Mouse (Mus musculus) hindbrain, postnatal 0 days (tissue): ENCODE data around the gene Armc12. TPM values are rescaled to one million over a fixed set of nuclear protein-coding genes. Genes with fewer than 3 reads are reported as not detected.

Source experiments
- ATAC-seq: fragments of 200-750 bp; cut with Nextera tagmentation; 2 replicates; pipeline ENCODE4 v1.8.0; 2017; ENCODE audit warnings: mild to moderate bottlenecking, moderate TSS enrichment, moderate library complexity
- DNase-seq: peaks from one replicate; pipeline ENCODE4 v3.0.0-alpha.2; 2015; ENCODE audit warnings: low spot score
- H3K27ac ChIP-seq: fragments of 300-500 bp; sonication (generic); 2 replicates; pipeline ENCODE4 v1.5.1; 2014; ENCODE audit warnings: mild to moderate bottlenecking
- H3K27me3 ChIP-seq: fragments of 300-500 bp; sonication (generic); 2 replicates; pipeline ENCODE4 v1.6.1; 2014; ENCODE audit warnings: low read length, mixed read lengths; ENCODE audit not compliant: insufficient read depth
- H3K36me3 ChIP-seq: fragments of 300-500 bp; sonication (generic); 2 replicates; pipeline ENCODE4 v1.6.1; 2014; ENCODE audit warnings: low read length, mixed read lengths; ENCODE audit not compliant: insufficient read depth
- H3K4me1 ChIP-seq: fragments of 300-500 bp; sonication (generic); 2 replicates; pipeline ENCODE4 v1.6.1; 2014; ENCODE audit warnings: antibody characterized with exemption, low read length, mixed read lengths; ENCODE audit not compliant: insufficient read depth
- H3K4me2 ChIP-seq: fragments of 300-500 bp; sonication (generic); 2 replicates; pipeline ENCODE4 v1.6.1; 2014; ENCODE audit warnings: low read depth, mild to moderate bottlenecking, low read length, moderate library complexity, mixed read lengths
- H3K4me3 ChIP-seq: fragments of 300-500 bp; sonication (generic); 2 replicates; pipeline ENCODE4 v1.5.1; 2014; ENCODE audit warnings: low read length
- H3K9ac ChIP-seq: fragments of 300-500 bp; sonication (generic); replicated peaks from 2 replicates; pipeline ENCODE4 v1.6.1; 2014; ENCODE audit warnings: mild to moderate bottlenecking, low read length, moderate library complexity, mixed read lengths
- H3K9me3 ChIP-seq: fragments of 300-500 bp; sonication (generic); 2 replicates; pipeline ENCODE4 v1.6.1; 2016; ENCODE audit warnings: low read length, mixed read lengths
- CTCF ChIP-seq: IDR thresholded peaks from 2 replicates; pipeline ENCODE4 v1.5.1; 2016; ENCODE audit warnings: antibody characterized with exemption, control low read depth, low read depth
- WGBS: fragments of 180-500 bp; shearing (Covaris S2); extraction: QIAGEN DNeasy Blood & Tissue Kit; methylation state at CpG from one replicate; pipeline ENCODE4 v1.1.7; 2014; 5-methylcytosine and 5-hydroxymethylcytosine counted together
- polyA plus RNA-seq: library from polyadenylated mRNA; unstranded; fragments of >200 nt; fragmentation: Nextera tagmentation; extraction: Ambion mirVana; gene quantifications from 2 replicates; pipeline ENCODE4 v1.2.1, GENCODE M21; 2015
- total RNA-seq: library from RNA; depleted of rRNA; stranded (reverse); fragments of >200 nt; gene quantifications from 2 replicates; pipeline ENCODE4 v1.2.3, GENCODE M21; 2014

The Armc12 gene
- total and polyA plus RNA-seq, 2 experiments from 2014 or later: not detected

DNA sequence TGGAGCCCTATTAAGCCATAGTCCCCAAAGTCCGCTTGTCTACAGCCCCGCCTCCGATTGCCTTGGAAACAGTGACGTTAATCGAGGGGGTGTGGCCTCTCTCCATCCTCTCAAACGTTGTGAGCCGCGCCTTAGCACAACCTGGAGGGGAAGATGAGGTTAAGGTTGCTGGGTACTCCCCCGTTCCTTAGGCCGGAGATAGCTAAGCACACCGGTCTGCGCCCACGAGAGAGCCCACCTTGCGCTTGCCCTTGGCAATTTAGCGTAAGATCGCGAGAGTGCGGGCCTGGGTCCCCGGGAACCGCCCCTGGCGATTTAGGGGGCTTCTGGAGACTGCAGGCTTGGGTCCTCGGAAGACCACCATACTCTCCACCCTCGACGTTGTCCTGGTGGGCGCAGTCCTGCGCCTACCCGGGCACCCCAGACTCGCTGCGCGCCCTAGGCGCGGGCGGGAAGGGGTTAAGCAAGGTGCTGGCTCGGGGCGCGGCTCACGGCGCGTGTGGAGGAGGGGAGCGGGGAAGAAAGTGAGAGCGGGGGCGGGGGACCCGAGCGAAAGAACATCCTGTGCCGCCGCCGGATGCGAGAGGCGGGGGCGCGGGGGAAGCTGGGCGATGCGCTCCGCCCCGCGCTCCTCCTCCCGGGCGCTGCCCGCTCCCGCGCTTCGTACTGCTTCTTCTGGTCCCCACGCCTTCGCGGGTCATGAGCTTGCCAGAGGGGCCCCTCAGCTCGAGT, 7.8 kb upstream of the Armc12 start:
- H3K36me3 ChIP-seq: no peaks in the 10 kb centered on the region
- peak; percentile 92 for DNase-seq
- peak overlapping the region; percentile 95 for H3K27ac ChIP-seq
- peak overlapping the region; percentile 73 for H3K4me3 ChIP-seq
- H3K4me2 ChIP-seq: peak overlapping the region; percentile 84
- no peak for TF ChIP-seq CTCF
- ATAC-seq: peak; percentile 77
- no peaks in the 10 kb centered on the region for H3K27me3 ChIP-seq
- H3K4me1 ChIP-seq: peaks cover 11% of the 10 kb centered on the region; the same call in 1 of the 2 replicates
- no peaks in the 10 kb centered on the region for H3K9me3 ChIP-seq
- H3K9ac ChIP-seq: peak overlapping the region; percentile 92
- WGBS: under 1% methylated on average over 44 of the region's 66 CpGs

DNA sequence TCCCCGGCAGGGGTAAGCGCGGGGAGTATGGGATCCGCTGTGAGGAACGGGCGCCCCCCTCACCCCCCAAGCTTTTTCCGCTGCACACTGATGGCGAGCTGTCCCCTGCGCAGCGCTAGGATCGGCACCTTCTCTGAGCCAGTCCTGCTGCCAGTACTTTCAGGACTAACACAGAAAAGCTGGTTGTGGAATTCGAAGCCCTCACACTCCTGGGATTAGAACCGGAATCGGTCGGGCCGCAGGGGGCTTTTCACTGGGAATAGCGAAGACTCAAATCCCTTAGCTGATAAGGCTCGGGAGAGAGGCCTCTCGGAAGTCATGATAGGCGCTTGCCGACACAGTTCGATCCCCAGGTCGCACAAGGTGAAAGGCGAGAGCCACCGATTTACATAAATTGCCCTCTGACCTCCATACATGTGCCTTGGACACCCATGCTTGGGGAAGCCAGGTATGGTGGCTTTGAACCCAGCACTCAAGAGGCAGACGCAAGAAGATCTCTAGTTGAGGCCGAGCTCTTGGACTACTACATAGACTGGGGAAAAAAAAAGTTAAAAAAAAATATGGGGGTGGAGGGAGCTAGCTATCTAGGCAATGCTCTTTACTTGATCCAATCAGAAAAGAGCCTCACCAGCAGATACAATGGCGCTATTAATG, 7.1 kb upstream of the Armc12 start:
- H3K9ac ChIP-seq: peak overlapping the region; percentile 92
- peak; percentile 31 for DNase-seq
- peak overlapping the region; percentile 84 for H3K4me2 ChIP-seq
- no peaks in the 10 kb centered on the region for H3K9me3 ChIP-seq
- ATAC-seq: peak; percentile 31; the same call in 1 of the 2 replicates
- H3K4me1 ChIP-seq: peaks cover 6% of the 10 kb centered on the region; the same call in 1 of the 2 replicates
- peak overlapping the region; percentile 73 for H3K4me3 ChIP-seq
- H3K27me3 ChIP-seq: no peaks in the 10 kb centered on the region
- no peaks in the 10 kb centered on the region for H3K36me3 ChIP-seq
- peak overlapping the region; percentile 95 for H3K27ac ChIP-seq
- no peak for TF ChIP-seq CTCF
- WGBS: 8% methylated on average over 28 of the region's 28 CpGs

DNA sequence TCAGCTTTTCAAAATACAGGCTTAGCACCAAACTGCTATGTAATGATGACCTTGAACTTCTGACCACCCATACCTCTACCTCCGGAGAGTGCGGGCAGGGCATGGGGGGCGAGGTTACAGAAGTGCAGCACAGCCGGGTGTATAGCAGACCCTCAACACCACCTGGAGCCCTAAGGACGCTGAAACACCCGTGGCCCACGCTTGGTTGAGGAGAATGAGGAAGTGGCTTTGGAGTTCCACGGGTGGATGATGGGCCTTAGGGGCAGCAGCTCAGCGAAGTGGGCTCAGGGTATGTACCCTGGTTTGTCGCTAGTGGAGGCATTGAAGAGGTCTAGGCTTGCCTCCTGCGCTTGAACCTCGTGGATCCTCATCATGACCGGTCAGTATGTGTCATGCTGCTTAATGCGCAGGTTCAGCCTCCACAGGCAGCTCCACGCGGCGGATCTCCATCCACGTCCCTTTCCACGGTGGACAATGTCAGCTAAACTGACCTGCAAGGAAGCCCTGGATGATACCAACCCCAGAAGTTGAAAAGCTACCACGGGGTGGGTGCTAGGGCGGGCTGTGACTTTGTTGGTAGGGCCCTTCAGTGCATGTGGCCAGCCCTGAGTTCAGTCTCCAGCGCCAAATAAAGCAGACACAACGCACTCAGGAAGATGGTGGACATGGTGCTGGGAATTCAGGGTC, 6.5 kb upstream of the Armc12 start:
- ATAC-seq: no peak
- WGBS: 86% methylated on average over 23 of the region's 23 CpGs
- H3K4me3 ChIP-seq: peak overlapping the region; percentile 73; the same call in 1 of the 2 replicates
- no peaks in the 10 kb centered on the region for H3K9me3 ChIP-seq
- no peak for DNase-seq
- H3K36me3 ChIP-seq: no peaks in the 10 kb centered on the region
- H3K27me3 ChIP-seq: no peaks in the 10 kb centered on the region
- H3K27ac ChIP-seq: no peak overlapping the region
- H3K4me2 ChIP-seq: peak overlapping the region; percentile 84; the same call in 1 of the 2 replicates
- no peak for TF ChIP-seq CTCF
- peaks cover 6% of the 10 kb centered on the region; the same call in 1 of the 2 replicates for H3K4me1 ChIP-seq
- H3K9ac ChIP-seq: no peak overlapping the region; the same call in 1 of the 2 replicates

DNA sequence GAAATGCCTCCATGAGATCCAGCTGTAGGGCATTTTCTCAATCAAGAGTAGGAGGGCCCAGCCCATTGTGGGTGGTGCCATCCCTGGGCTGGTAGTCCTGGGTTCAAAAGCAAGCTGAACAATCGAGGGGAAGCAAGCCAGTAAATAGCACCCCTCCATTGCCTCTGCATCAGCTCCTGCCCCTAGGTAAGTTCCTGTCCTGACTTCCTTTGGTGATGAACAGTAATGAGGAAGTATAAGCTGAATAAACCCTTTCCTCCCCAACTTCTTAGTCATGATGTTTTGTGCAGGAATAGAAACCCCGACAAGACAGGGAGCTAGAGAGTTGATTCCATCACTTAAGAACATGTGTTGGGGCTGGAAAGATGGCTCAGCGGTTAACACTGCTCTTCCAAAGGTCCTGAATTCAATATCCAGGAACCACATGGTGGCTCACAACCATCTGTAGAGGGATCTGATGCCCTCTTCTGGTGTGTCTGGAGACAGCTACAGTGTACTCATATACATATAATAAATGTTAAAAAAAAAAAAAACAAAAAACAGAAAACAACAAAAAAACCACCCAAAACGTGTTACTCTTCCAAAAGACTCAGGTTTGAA, 5.7 kb upstream of the Armc12 start:
- Histone ChIP-seq H3K4me2 (no peak overlapping the region), H3K9ac (no peak overlapping the region), H3K4me3 (no peak overlapping the region), H3K27ac (no peak overlapping the region), H3K4me1 (peaks cover 6% of the 10 kb centered on the region; the same call in 1 of the 2 replicates), H3K9me3 (no peaks in the 10 kb centered on the region), H3K36me3 (no peaks in the 10 kb centered on the region), H3K27me3 (no peaks in the 10 kb centered on the region)
- 71% methylated on average over 4 of the region's 4 CpGs for WGBS
- no peak for DNase-seq
- no peak for ATAC-seq
- peak; percentile 33 for TF ChIP-seq CTCF

DNA sequence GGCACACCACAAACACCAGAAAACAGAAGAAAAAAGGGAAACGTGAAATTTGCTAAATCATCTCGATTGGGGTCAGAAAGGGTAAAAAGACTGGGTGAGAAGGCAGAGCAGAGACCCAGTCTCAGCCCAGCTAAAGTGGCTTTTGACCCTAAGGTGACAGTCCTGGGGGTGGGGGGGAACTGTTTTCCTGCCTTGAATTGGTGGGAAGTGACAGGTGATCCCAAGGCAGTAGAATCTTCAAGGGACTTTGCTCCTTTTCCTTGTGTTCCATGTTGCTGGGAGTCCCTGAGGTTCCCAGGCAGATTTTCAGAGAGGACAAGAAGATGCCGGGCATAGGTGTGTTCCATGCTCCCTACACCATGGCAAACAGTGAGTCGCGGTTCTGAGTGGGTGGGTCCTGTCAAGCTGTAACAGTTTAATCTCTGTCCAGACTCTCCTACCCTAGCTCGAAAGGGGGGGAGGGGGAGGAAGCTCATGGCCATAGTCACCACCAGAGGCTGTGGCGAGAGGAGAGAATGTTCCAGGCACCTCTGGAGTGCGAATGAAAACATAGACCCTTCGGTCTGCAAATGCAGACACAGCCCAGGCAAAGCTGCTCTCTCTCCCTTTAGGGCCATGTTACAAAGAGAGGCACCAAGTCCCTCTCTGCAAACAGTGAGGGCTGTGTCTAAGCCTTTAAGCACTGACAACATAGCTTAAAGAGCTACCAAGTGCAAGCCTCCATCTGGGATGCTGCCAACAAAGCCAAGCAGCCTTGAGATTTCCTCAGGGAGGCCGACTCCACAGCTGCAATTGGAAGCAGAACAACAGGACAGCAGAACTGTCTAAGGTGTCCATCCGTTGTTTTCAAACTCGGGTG, 3.2 kb upstream of the Armc12 start:
- Histone ChIP-seq H3K4me2 (0 out of 2 replicates have a peak overlapping the region, but pooled peaks have one; percentile 16), H3K9me3 (no peaks in the 10 kb centered on the region), H3K36me3 (no peaks in the 10 kb centered on the region), H3K4me1 (peaks cover 6% of the 10 kb centered on the region; the same call in 1 of the 2 replicates), H3K27me3 (no peaks in the 10 kb centered on the region), H3K9ac (no peak overlapping the region), H3K27ac (no peak overlapping the region), H3K4me3 (no peak overlapping the region)
- TF ChIP-seq CTCF: no peak
- peak; percentile 22 for ATAC-seq
- peak; percentile 4 for DNase-seq
- WGBS: 44% methylated on average over 12 of the region's 12 CpGs
